Mouse (Mus musculus) heart, embryonic 15.5 days (tissue): ENCODE results near the gene Asprv1. TPM values are rescaled to one million over a fixed set of nuclear protein-coding genes. Genes with fewer than 3 reads are reported as not detected.

Source experiments
- ATAC-seq: fragments of 200-750 bp; cut with Nextera tagmentation; replicated peaks from 2 replicates; pipeline ENCODE4 v1.8.0; 2017; ENCODE audit warnings: low read depth, moderate TSS enrichment; ENCODE audit not compliant: insufficient number of reproducible peaks, insufficient read depth, low FRiP score
- H3K27ac ChIP-seq: fragments of 300-500 bp; sonication (generic); 2 replicates; pipeline ENCODE4 v1.5.1; 2015; ENCODE audit warnings: mild to moderate bottlenecking, inconsistent platforms
- H3K27me3 ChIP-seq: fragments of 300-500 bp; sonication (generic); 2 replicates; pipeline ENCODE4 v1.6.1; 2015; ENCODE audit warnings: inconsistent platforms
- H3K36me3 ChIP-seq: fragments of 300-500 bp; sonication (generic); 2 replicates; pipeline ENCODE4 v1.6.1; 2015; ENCODE audit warnings: mild to moderate bottlenecking, inconsistent platforms
- H3K4me1 ChIP-seq: fragments of 300-500 bp; sonication (generic); replicated peaks from 2 replicates; pipeline ENCODE4 v1.6.1; 2015; ENCODE audit warnings: inconsistent platforms
- H3K4me2 ChIP-seq: fragments of 300-500 bp; sonication (generic); 2 replicates; pipeline ENCODE4 v1.6.1; 2015; ENCODE audit warnings: inconsistent platforms, mild to moderate bottlenecking, moderate library complexity
- H3K4me3 ChIP-seq: fragments of 300-500 bp; sonication (generic); 2 replicates; pipeline ENCODE4 v1.5.1; 2015; ENCODE audit warnings: mild to moderate bottlenecking, inconsistent platforms
- H3K9ac ChIP-seq: fragments of 300-500 bp; sonication (generic); 2 replicates; pipeline ENCODE4 v1.6.1; 2015; ENCODE audit warnings: mild to moderate bottlenecking, inconsistent platforms
- H3K9me3 ChIP-seq: fragments of 300-500 bp; sonication (generic); replicated peaks from 2 replicates; pipeline ENCODE4 v1.6.1; 2016; ENCODE audit warnings: inconsistent platforms
- WGBS: fragments of 180-500 bp; shearing (Covaris S2); methylation state at CpG from one replicate; pipeline ENCODE4 v1.1.7; 2015; ENCODE audit warnings: mixed read lengths; 5-methylcytosine and 5-hydroxymethylcytosine counted together
- polyA plus RNA-seq: library from polyadenylated mRNA; unstranded; fragments of >200 nt; fragmentation: Nextera tagmentation; extraction: Ambion mirVana; gene quantifications from 2 replicates; pipeline ENCODE4 v1.2.1, GENCODE M21; 2015

Gene Asprv1
- polyA plus RNA-seq, 1 experiment from 2014 or later, result 0.57 TPM

GRCm38 (mm10) chr6:86593146-86593897 is 34.6 kb upstream of the Asprv1 start:
- Histone ChIP-seq H3K27me3 (no peaks in the 10 kb centered on the region), H3K27ac (no peak overlapping the region), H3K4me2 (no peak overlapping the region), H3K9ac (no peak overlapping the region), H3K36me3 (no peaks in the 10 kb centered on the region), H3K9me3 (no peaks in the 10 kb centered on the region), H3K4me1 (peaks cover 3% of the 10 kb centered on the region; the same call in 1 of the 2 replicates), H3K4me3 (no peak overlapping the region)
- 77% methylated on average over 10 of the region's 10 CpGs for WGBS
- no peak for ATAC-seq

- 12% methylated on average over 9 of the region's 9 CpGs for WGBS
- H3K4me3 ChIP-seq, result peak overlapping the region; percentile 31
- no peaks in the 10 kb centered on the region for H3K27me3 ChIP-seq
- H3K9me3 ChIP-seq, result no peaks in the 10 kb centered on the region
- H3K9ac ChIP-seq, result no peak overlapping the region
- peak overlapping the region; percentile 51 for H3K4me2 ChIP-seq
- peak; percentile 66; the same call in 1 of the 2 replicates for ATAC-seq
- peaks cover 15% of the 10 kb centered on the region for H3K4me1 ChIP-seq
- H3K27ac ChIP-seq, result no peak overlapping the region
- no peaks in the 10 kb centered on the region for H3K36me3 ChIP-seq
Observed at GRCm38 (mm10) chr6:86594636-86595035, 33.3 kb upstream of the Asprv1 start.

- no peak overlapping the region for H3K4me2 ChIP-seq
- H3K4me3 ChIP-seq, result no peak overlapping the region
- no peaks in the 10 kb centered on the region for H3K9me3 ChIP-seq
- 80% methylated on average over 17 of the region's 17 CpGs for WGBS
- no peak overlapping the region for H3K27ac ChIP-seq
- no peaks in the 10 kb centered on the region for H3K27me3 ChIP-seq
- H3K4me1 ChIP-seq, result peaks cover 25% of the 10 kb centered on the region
- H3K36me3 ChIP-seq, result no peaks in the 10 kb centered on the region
- no peak for ATAC-seq
- H3K9ac ChIP-seq, result no peak overlapping the region
Observed at GRCm38 (mm10) chr6:86595865-86596440, 32.0 kb upstream of the Asprv1 start.

GRCm38 (mm10) chr6:86598742-86599193 is 29.2 kb upstream of the Asprv1 start:
- peaks cover 25% of the 10 kb centered on the region for H3K4me1 ChIP-seq
- no peak overlapping the region for H3K4me3 ChIP-seq
- no peak overlapping the region for H3K27ac ChIP-seq
- H3K4me2 ChIP-seq, result no peak overlapping the region
- H3K9me3 ChIP-seq, result no peaks in the 10 kb centered on the region
- ATAC-seq, result no peak
- H3K9ac ChIP-seq, result no peak overlapping the region
- H3K36me3 ChIP-seq, result no peaks in the 10 kb centered on the region
- H3K27me3 ChIP-seq, result no peaks in the 10 kb centered on the region
- 70% methylated on average over 5 of the region's 5 CpGs for WGBS

GRCm38 (mm10) chr6:86599197-86599596 is 28.8 kb upstream of the Asprv1 start:
- Histone ChIP-seq H3K27ac (peak overlapping the region; percentile 72), H3K4me1 (peaks cover 25% of the 10 kb centered on the region), H3K27me3 (no peaks in the 10 kb centered on the region), H3K36me3 (no peaks in the 10 kb centered on the region), H3K9ac (no peak overlapping the region), H3K9me3 (no peaks in the 10 kb centered on the region), H3K4me3 (no peak overlapping the region), H3K4me2 (no peak overlapping the region)
- no peak for ATAC-seq
- WGBS, result 24% methylated on average over 4 of the region's 4 CpGs

GRCm38 (mm10) chr6:86599951-86600414 is 28.0 kb upstream of the Asprv1 start:
- no peak overlapping the region for H3K4me3 ChIP-seq
- H3K9ac ChIP-seq, result no peak overlapping the region
- H3K36me3 ChIP-seq, result no peaks in the 10 kb centered on the region
- H3K9me3 ChIP-seq, result no peaks in the 10 kb centered on the region
- 7% methylated on average over 6 of the region's 6 CpGs for WGBS
- ATAC-seq, result peak; percentile 89
- peak overlapping the region; percentile 2 for H3K4me2 ChIP-seq
- no peaks in the 10 kb centered on the region for H3K27me3 ChIP-seq
- peaks cover 22% of the 10 kb centered on the region for H3K4me1 ChIP-seq
- H3K27ac ChIP-seq, result peak overlapping the region; percentile 72

- WGBS, result 52% methylated on average over 7 of the region's 7 CpGs
- H3K36me3 ChIP-seq, result no peaks in the 10 kb centered on the region
- no peak overlapping the region for H3K9ac ChIP-seq
- peaks cover 6% of the 10 kb centered on the region for H3K4me1 ChIP-seq
- no peak overlapping the region for H3K27ac ChIP-seq
- H3K4me3 ChIP-seq, result no peak overlapping the region
- 0 out of 2 replicates have a peak, but pooled peaks have one; percentile 28 for ATAC-seq
- no peaks in the 10 kb centered on the region for H3K9me3 ChIP-seq
- H3K4me2 ChIP-seq, result no peak overlapping the region
- no peaks in the 10 kb centered on the region for H3K27me3 ChIP-seq
Observed at GRCm38 (mm10) chr6:86605260-86605659, 22.7 kb upstream of the Asprv1 start.

- H3K36me3 ChIP-seq, result no peaks in the 10 kb centered on the region
- ATAC-seq, result no peak
- no peak overlapping the region for H3K4me2 ChIP-seq
- no peak overlapping the region for H3K27ac ChIP-seq
- 0 out of 2 replicates have a peak, but pooled peaks cover 4% of the 10 kb centered on the region for H3K4me1 ChIP-seq
- no peak overlapping the region for H3K4me3 ChIP-seq
- no peak overlapping the region for H3K9ac ChIP-seq
- H3K27me3 ChIP-seq, result no peaks in the 10 kb centered on the region
- H3K9me3 ChIP-seq, result no peaks in the 10 kb centered on the region
- 83% methylated on average over 4 of the region's 4 CpGs for WGBS
Observed at GRCm38 (mm10) chr6:86606289-86606688, 21.7 kb upstream of the Asprv1 start.

GRCm38 (mm10) chr6:86607471-86607870 is 20.5 kb upstream of the Asprv1 start:
- H3K27me3 ChIP-seq, result no peaks in the 10 kb centered on the region
- no peak overlapping the region for H3K4me3 ChIP-seq
- H3K9me3 ChIP-seq, result no peaks in the 10 kb centered on the region
- H3K36me3 ChIP-seq, result no peaks in the 10 kb centered on the region
- no peak for ATAC-seq
- no peak overlapping the region for H3K9ac ChIP-seq
- 78% methylated on average over 6 of the region's 6 CpGs for WGBS
- no peak overlapping the region for H3K27ac ChIP-seq
- 0 out of 2 replicates have a peak, but pooled peaks cover 4% of the 10 kb centered on the region for H3K4me1 ChIP-seq
- no peak overlapping the region for H3K4me2 ChIP-seq

- H3K27ac ChIP-seq, result no peak overlapping the region
- H3K4me3 ChIP-seq, result no peak overlapping the region
- no peaks in the 10 kb centered on the region for H3K9me3 ChIP-seq
- H3K9ac ChIP-seq, result no peak overlapping the region
- 0 out of 2 replicates have a peak, but pooled peaks cover 4% of the 10 kb centered on the region for H3K4me1 ChIP-seq
- H3K4me2 ChIP-seq, result no peak overlapping the region
- H3K27me3 ChIP-seq, result no peaks in the 10 kb centered on the region
- no peak for ATAC-seq
- WGBS, result 81% methylated on average over 6 of the region's 6 CpGs
- no peaks in the 10 kb centered on the region for H3K36me3 ChIP-seq
Observed at GRCm38 (mm10) chr6:86609235-86609634, 18.7 kb upstream of the Asprv1 start.

- Histone ChIP-seq H3K27me3 (no peaks in the 10 kb centered on the region), H3K27ac (no peak overlapping the region), H3K36me3 (no peaks in the 10 kb centered on the region), H3K9me3 (no peaks in the 10 kb centered on the region), H3K4me3 (no peak overlapping the region), H3K9ac (no peak overlapping the region), H3K4me2 (no peak overlapping the region), H3K4me1 (0 out of 2 replicates have a peak, but pooled peaks cover 2% of the 10 kb centered on the region)
- ATAC-seq, result no peak
- WGBS, result 47% methylated on average over 5 of the region's 5 CpGs
Observed at GRCm38 (mm10) chr6:86610714-86611113, 17.2 kb upstream of the Asprv1 start.
